Mouse (Mus musculus): ENCODE data around the gene Clip1.
"Not testable (repeated sequence)": the region's sequence is repeated elsewhere in the genome, so short reads cannot be mapped to it uniquely, and the experiment has no call there.

The Clip1 gene

GRCm38 (mm10) chr5:123684221-123685144 lies at the start of gene Clip1:
Gene Clip1, minus strand, starts transcription at chr5:123684618.
- peak; percentile 75 to 81 for DNase-seq (ENCODE audit: low spot score in 2 of 2)

- no peak for DNase-seq (ENCODE audit: low spot score in 2 of 2)
These were observed 46.6 kb upstream of the Clip1 start for GRCm38 (mm10) chr5:123730981-123731380.

GRCm38 (mm10) chr5:123723816-123724215 lies 39.4 kb upstream of the Clip1 start:
- DNase-seq (ENCODE audit: low spot score in 2 of 2), result not testable (repeated sequence)

- DNase-seq (ENCODE audit: low spot score in 2 of 2), result peak; percentile 95 to 98
These were observed 36.2 kb upstream of the Clip1 start, which contains the start of gene Zcchc8 for GRCm38 (mm10) chr5:123720328-123721311. Gene Zcchc8, minus strand, starts transcription at chr5:123721100.

GRCm38 (mm10) chr5:123714622-123715021 lies 30.2 kb upstream of the Clip1 start:
- DNase-seq (ENCODE audit: low spot score in 2 of 2), result no peak

- no peak for DNase-seq (ENCODE audit: low spot score in 2 of 2)
These were observed 29.4 kb upstream of the Clip1 start for GRCm38 (mm10) chr5:123713782-123714181.

GRCm38 (mm10) chr5:123709571-123709970 lies 25.2 kb upstream of the Clip1 start:
- DNase-seq (ENCODE audit: low spot score in 2 of 2), result no peak

GRCm38 (mm10) chr5:123708598-123708997 lies 24.2 kb upstream of the Clip1 start:
- no peak for DNase-seq (ENCODE audit: low spot score in 2 of 2)

- DNase-seq (ENCODE audit: low spot score in 2 of 2), result peak; percentile 25 to 33
These were observed 16.2 kb upstream of the Clip1 start for GRCm38 (mm10) chr5:123700625-123701024.

- peak; percentile 57 to 59 for DNase-seq (ENCODE audit: low spot score in 2 of 2)
These were observed 14.8 kb upstream of the Clip1 start for GRCm38 (mm10) chr5:123699198-123699597.

- no peak for DNase-seq (ENCODE audit: low spot score in 2 of 2)
These were observed 12.5 kb upstream of the Clip1 start for GRCm38 (mm10) chr5:123696961-123697360.

- no peak for DNase-seq (ENCODE audit: low spot score in 2 of 2)
These were observed 11.8 kb upstream of the Clip1 start for GRCm38 (mm10) chr5:123696244-123696643.

- DNase-seq (ENCODE audit: low spot score in 2 of 2), result no peak
These were observed 10.1 kb upstream of the Clip1 start for GRCm38 (mm10) chr5:123694468-123694867.

GRCm38 (mm10) chr5:123683377-123684220 lies 819 bp downstream of the Clip1 start:
- peak in 1 of 2 experiments; percentile 55 for DNase-seq (ENCODE audit: low spot score in 2 of 2)

- peak in 1 of 2 experiments; percentile 38 for DNase-seq (ENCODE audit: low spot score in 2 of 2)
These were observed 1.4 kb downstream of the Clip1 start for GRCm38 (mm10) chr5:123683043-123683376.

GRCm38 (mm10) chr5:123682372-123682771 lies 2.0 kb downstream of the Clip1 start:
- DNase-seq (ENCODE audit: low spot score in 2 of 2), result no peak

GRCm38 (mm10) chr5:123679546-123680263 lies 4.7 kb downstream of the Clip1 start:
- no peak for DNase-seq (ENCODE audit: low spot score in 2 of 2)

GRCm38 (mm10) chr5:123679106-123679505 lies 5.3 kb downstream of the Clip1 start:
- no peak for DNase-seq (ENCODE audit: low spot score in 2 of 2)

GRCm38 (mm10) chr5:123675717-123676116 lies 8.7 kb downstream of the Clip1 start:
- no peak for DNase-seq (ENCODE audit: low spot score in 2 of 2)

GRCm38 (mm10) chr5:123675221-123675620 lies 9.2 kb downstream of the Clip1 start:
- DNase-seq (ENCODE audit: low spot score in 2 of 2), result no peak

- DNase-seq (ENCODE audit: low spot score in 2 of 2), result no peak
These were observed 13.0 kb downstream of the Clip1 start for GRCm38 (mm10) chr5:123671473-123671820.

Measured in frontal cortex, postnatal 36 days (tissue).